Mouse (Mus musculus) thymus, adult 2 months (tissue): Measurements from ENCODE around the gene Klhl32.

Experiments
- CTCF ChIP-seq: fragments of 200-500 bp; IDR thresholded peaks from 2 replicates; pipeline ENCODE4 v1.5.1; 2012; ENCODE audit warnings: mild to moderate bottlenecking, control low read depth, low read length, moderate library complexity, borderline replicate concordance; ENCODE audit not compliant: control insufficient read depth, poor library complexity, insufficient read depth; ENCODE audit errors: extremely low read depth
- POLR2A ChIP-seq: fragments of 200-500 bp; IDR thresholded peaks from 2 replicates; pipeline ENCODE4 v1.6.1; 2012; ENCODE audit warnings: mild to moderate bottlenecking, low read length, control low read depth, moderate library complexity; ENCODE audit not compliant: control insufficient read depth, poor library complexity, insufficient read depth; ENCODE audit errors: extremely low read depth

- TF ChIP-seq CTCF (no peak), POLR2A (no peak)
Measured at GRCm38 (mm10) chr4:24596942-24597611, 253.8 kb downstream of the Klhl32 start.
